Mouse (Mus musculus) midbrain, embryonic 13.5 days (tissue): Measurements from ENCODE around the gene Rrh. TPM values are rescaled to one million over a fixed set of nuclear protein-coding genes. Genes with fewer than 3 reads are reported as not detected.
"Not testable (repeated sequence)": the region's sequence is repeated elsewhere in the genome, so short reads cannot be mapped to it uniquely, and the experiment has no call there.

Experiments
- ATAC-seq: fragments of 200-750 bp; cut with Nextera tagmentation; 2 replicates; pipeline ENCODE4 v1.8.0; 2017; ENCODE audit warnings: mild to moderate bottlenecking, moderate TSS enrichment, moderate library complexity
- H3K27ac ChIP-seq: fragments of 300-500 bp; sonication (generic); 2 replicates; pipeline ENCODE4 v1.5.1; 2015; ENCODE audit warnings: inconsistent platforms, mild to moderate bottlenecking, moderate library complexity
- H3K27me3 ChIP-seq: fragments of 300-500 bp; sonication (generic); 2 replicates; pipeline ENCODE4 v1.6.1; 2015; ENCODE audit warnings: mild to moderate bottlenecking, inconsistent platforms
- H3K36me3 ChIP-seq: fragments of 300-500 bp; sonication (generic); 2 replicates; pipeline ENCODE4 v1.6.1; 2015; ENCODE audit warnings: mild to moderate bottlenecking, inconsistent platforms
- H3K4me1 ChIP-seq: fragments of 300-500 bp; sonication (generic); replicated peaks from 2 replicates; pipeline ENCODE4 v1.6.1; 2015; ENCODE audit warnings: inconsistent platforms
- H3K4me2 ChIP-seq: fragments of 300-500 bp; sonication (generic); replicated peaks from 2 replicates; pipeline ENCODE4 v1.6.1; 2015; ENCODE audit warnings: moderate library complexity, mild to moderate bottlenecking, inconsistent platforms
- H3K4me3 ChIP-seq: fragments of 300-500 bp; sonication (generic); replicated peaks from 2 replicates; pipeline ENCODE4 v1.5.1; 2015; ENCODE audit warnings: mild to moderate bottlenecking, inconsistent platforms
- H3K9ac ChIP-seq: fragments of 300-500 bp; sonication (generic); replicated peaks from 2 replicates; pipeline ENCODE4 v1.6.1; 2015; ENCODE audit warnings: mild to moderate bottlenecking, inconsistent platforms
- H3K9me3 ChIP-seq: fragments of 300-500 bp; sonication (generic); 2 replicates; pipeline ENCODE4 v1.6.1; 2016; ENCODE audit warnings: mild to moderate bottlenecking, inconsistent platforms
- WGBS: fragments of 180-500 bp; shearing (Covaris S2); methylation state at CpG from one replicate; pipeline ENCODE4 v1.1.7; 2015; 5-methylcytosine and 5-hydroxymethylcytosine counted together
- polyA plus RNA-seq: library from polyadenylated mRNA; unstranded; fragments of >200 nt; fragmentation: Nextera tagmentation; extraction: Ambion mirVana; gene quantifications from 2 replicates; pipeline ENCODE4 v1.2.1, GENCODE M21; 2015

Rrh gene
- polyA plus RNA-seq, 1 experiment from 2014 or later, result 0.17 TPM

- H3K36me3 ChIP-seq, result no peaks in the 10 kb centered on the region
- H3K27me3 ChIP-seq, result no peaks in the 10 kb centered on the region
- H3K9me3 ChIP-seq, result no peaks in the 10 kb centered on the region
- H3K4me3 ChIP-seq, result no peak overlapping the region
- no peak overlapping the region for H3K9ac ChIP-seq
- no peaks in the 10 kb centered on the region for H3K4me1 ChIP-seq
- ATAC-seq, result no peak
- H3K27ac ChIP-seq, result no peak overlapping the region
- H3K4me2 ChIP-seq, result no peak overlapping the region
- WGBS, result 83% methylated on average over 6 of the region's 6 CpGs
These were observed 51.2 kb downstream of the Rrh start for GRCm38 (mm10) chr3:129771210-129771609.

- Histone ChIP-seq H3K36me3 (no peaks in the 10 kb centered on the region), H3K27me3 (no peaks in the 10 kb centered on the region), H3K9me3 (no peaks in the 10 kb centered on the region), H3K4me3 (no peak overlapping the region), H3K27ac (no peak overlapping the region), H3K9ac (no peak overlapping the region), H3K4me2 (no peak overlapping the region), H3K4me1 (no peaks in the 10 kb centered on the region)
- no peak for ATAC-seq
- WGBS, result 91% methylated on average over 10 of the region's 10 CpGs
These were observed 55.2 kb downstream of the Rrh start for GRCm38 (mm10) chr3:129766971-129767794.

GRCm38 (mm10) chr3:129766106-129766505, 56.3 kb downstream of the Rrh start:
- Histone ChIP-seq H3K4me3 (no peak overlapping the region), H3K27ac (no peak overlapping the region), H3K4me2 (no peak overlapping the region), H3K9me3 (no peaks in the 10 kb centered on the region), H3K9ac (no peak overlapping the region), H3K27me3 (no peaks in the 10 kb centered on the region), H3K4me1 (no peaks in the 10 kb centered on the region), H3K36me3 (no peaks in the 10 kb centered on the region)
- no peak for ATAC-seq
- WGBS, result 90% methylated on average over 4 of the region's 4 CpGs

GRCm38 (mm10) chr3:129757599-129757998, 64.8 kb downstream of the Rrh start:
- not testable (repeated sequence) for ATAC-seq, H3K9ac ChIP-seq, H3K36me3 ChIP-seq, H3K4me2 ChIP-seq, H3K27ac ChIP-seq, H3K27me3 ChIP-seq, H3K9me3 ChIP-seq, H3K4me3 ChIP-seq
- 90% methylated on average over 1 of the region's 1 CpGs for WGBS
- H3K4me1 ChIP-seq, result peaks cover 16% of the 10 kb centered on the region

- Histone ChIP-seq H3K36me3 (no peaks in the 10 kb centered on the region), H3K4me2 (peak within 1 kb of the TSS; percentile 55), H3K4me1 (peaks cover 16% of the 10 kb centered on the region), H3K27ac (no peak within 1 kb of the TSS), H3K27me3 (peaks cover 5% of the 10 kb centered on the region; the same call in 1 of the 2 replicates), H3K9me3 (peaks cover 6% of the 10 kb centered on the region; the same call in 1 of the 2 replicates), H3K4me3 (peak within 1 kb of the TSS; percentile 28), H3K9ac (peak within 1 kb of the TSS; percentile 51)
- ATAC-seq, result peak; percentile 62; the same call in 1 of the 2 replicates
- 10% methylated on average over 20 of the region's 20 CpGs for WGBS
These were observed 67.5 kb downstream of the Rrh start, which contains the start of gene Egf for GRCm38 (mm10) chr3:129754650-129755604. Egf (minus strand) TSS chr3:129755316.

Other genes starting within 250 kb of the Rrh start
- 1.9 TPM in 2 replicates for gene Egf, start 67.3 kb downstream of the Rrh start, polyA plus RNA-seq
- not detected in 2 replicates for gene Lrit3, start 18.6 kb downstream of the Rrh start, polyA plus RNA-seq
- 44.4 and 46.0 TPM in 2 replicates for gene Gar1, start 8.8 kb upstream of the Rrh start, polyA plus RNA-seq
- 0.50 and 0.52 TPM in 2 replicates for gene Cfi, start 13.3 kb upstream of the Rrh start, polyA plus RNA-seq
- 24.9 and 26.8 TPM in 2 replicates for gene Pla2g12a, start 56.0 kb upstream of the Rrh start, polyA plus RNA-seq
- gene Casp6, start 78.8 kb upstream of the Rrh start, polyA plus RNA-seq, result 35.1 and 39.5 TPM in 2 replicates
- gene Mcub, start 147.6 kb upstream of the Rrh start, polyA plus RNA-seq, result 3.9 TPM in 2 replicates
- gene Sec24b, start 239.0 kb upstream of the Rrh start, polyA plus RNA-seq, result 29.3 and 29.9 TPM in 2 replicates